Mouse (Mus musculus): ENCODE results near the gene 1700030K09Rik.

Gene 1700030K09Rik

GRCm38 (mm10) chr8:72459881-72460533 is 16.3 kb downstream of the 1700030K09Rik start:
- DNase-seq (ENCODE audit: low read depth), result no peak

DNA sequence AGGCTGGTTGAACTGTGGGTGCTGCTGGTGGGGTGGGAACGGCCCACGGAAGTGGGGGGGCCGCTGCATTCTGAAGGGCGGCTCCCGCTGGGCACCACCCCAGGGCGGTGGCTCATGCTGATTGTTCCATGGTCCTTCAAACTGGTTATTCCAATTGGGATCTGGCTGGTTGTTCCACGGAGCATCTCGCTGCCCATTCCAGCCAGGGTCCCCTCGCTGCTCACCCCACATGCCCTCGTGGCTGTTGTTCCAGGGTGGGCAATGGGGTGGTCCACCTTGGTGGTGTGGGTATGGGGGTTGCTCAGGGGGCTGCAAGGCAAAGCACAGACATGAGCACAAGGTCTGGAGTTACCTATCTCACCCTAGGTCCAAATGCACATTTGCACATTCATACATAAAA is 20.5 kb downstream of the 1700030K09Rik start:
- no peak for DNase-seq (ENCODE audit: low read depth)

- DNase-seq (ENCODE audit: low read depth), result no peak
Measured at GRCm38 (mm10) chr8:72469243-72469642, 25.6 kb downstream of the 1700030K09Rik start.

- no peak for DNase-seq (ENCODE audit: low read depth)
Measured at GRCm38 (mm10) chr8:72469984-72470383, 26.3 kb downstream of the 1700030K09Rik start.

DNA sequence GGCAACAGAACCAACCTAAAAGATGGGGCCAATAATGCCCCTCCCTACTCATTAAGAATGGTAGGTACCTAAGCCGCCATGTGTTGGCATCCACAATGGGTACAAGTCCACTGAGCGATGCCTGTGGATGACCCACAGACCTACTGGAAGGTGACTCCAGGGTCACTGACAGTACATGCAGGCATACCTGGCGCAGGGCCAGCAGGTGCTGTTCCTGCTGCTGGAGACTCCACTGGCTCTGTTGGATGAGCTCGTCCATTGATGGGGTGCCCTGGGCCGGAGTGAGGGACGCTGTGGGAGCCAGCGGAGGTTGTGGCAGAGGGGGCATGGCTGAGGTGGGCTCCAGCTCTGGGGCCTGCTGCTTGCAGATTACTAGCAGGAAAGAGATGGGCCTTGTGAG is 27.0 kb downstream of the 1700030K09Rik start:
- DNase-seq (ENCODE audit: low read depth), result no peak

- peak; percentile 98 for DNase-seq (ENCODE audit: low read depth)
Measured at GRCm38 (mm10) chr8:72474826-72475546, 31.3 kb downstream of the 1700030K09Rik start, which contains the start of gene Cherp. Gene Cherp (minus strand): TSS chr8:72475226.

DNA sequence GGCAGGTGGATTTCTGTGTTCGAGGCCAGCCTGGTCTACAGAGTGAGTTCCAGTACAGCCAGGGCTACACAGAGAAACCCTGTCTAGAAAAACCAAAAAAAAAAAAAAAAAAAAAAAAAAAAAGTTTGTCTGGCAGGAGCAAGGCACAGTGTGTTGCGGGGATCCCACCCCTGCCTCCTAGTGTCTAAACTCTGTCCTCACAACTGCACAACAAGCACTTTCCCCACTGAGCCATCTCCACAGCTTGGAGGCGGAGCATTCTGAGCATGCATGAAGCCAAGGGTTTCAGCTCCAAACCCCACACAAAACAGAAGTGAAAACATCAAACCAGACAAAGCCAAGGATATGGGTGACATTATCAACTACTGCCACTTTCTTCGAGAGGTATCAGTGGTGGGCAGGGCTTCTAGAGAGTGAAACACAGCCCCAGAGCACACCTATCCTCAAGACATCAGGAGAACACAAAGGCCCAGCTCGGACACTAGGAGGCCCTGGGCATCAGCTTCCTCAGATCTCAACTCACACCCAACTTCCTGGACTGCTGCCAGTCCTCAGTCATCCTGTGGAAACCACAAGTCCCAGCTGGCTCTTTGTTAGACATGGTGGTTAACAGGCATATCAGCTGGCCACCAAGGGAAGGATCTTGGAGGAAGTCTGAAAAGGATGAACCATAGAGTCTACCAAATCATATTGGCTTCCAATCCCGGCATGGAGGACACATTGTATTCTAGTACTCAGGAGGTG is 41.9 kb downstream of the 1700030K09Rik start:
- no peak for DNase-seq (ENCODE audit: low read depth)

DNA sequence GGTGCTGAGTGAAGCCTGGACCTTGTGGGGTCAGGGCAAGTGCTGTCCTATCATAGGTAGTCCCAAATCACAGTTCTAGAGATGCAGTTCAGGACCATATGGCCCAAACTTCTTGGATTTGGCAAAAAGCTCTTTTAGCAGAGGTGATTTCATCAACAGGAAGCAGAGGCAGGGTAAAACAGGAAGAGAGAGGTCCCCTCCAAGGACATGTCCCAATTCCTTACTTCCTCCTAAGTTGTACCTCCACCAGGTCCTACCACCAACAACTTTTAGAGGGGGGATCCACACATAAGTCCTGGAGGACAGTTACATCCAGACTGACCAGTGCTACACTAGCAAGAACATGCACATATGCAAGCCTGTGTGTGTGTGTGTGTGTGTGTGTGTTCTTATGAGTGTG is 43.3 kb downstream of the 1700030K09Rik start:
- no peak for DNase-seq (ENCODE audit: low read depth)

GRCm38 (mm10) chr8:72491017-72491416 is 47.3 kb downstream of the 1700030K09Rik start:
- DNase-seq (ENCODE audit: low read depth), result no peak

DNA sequence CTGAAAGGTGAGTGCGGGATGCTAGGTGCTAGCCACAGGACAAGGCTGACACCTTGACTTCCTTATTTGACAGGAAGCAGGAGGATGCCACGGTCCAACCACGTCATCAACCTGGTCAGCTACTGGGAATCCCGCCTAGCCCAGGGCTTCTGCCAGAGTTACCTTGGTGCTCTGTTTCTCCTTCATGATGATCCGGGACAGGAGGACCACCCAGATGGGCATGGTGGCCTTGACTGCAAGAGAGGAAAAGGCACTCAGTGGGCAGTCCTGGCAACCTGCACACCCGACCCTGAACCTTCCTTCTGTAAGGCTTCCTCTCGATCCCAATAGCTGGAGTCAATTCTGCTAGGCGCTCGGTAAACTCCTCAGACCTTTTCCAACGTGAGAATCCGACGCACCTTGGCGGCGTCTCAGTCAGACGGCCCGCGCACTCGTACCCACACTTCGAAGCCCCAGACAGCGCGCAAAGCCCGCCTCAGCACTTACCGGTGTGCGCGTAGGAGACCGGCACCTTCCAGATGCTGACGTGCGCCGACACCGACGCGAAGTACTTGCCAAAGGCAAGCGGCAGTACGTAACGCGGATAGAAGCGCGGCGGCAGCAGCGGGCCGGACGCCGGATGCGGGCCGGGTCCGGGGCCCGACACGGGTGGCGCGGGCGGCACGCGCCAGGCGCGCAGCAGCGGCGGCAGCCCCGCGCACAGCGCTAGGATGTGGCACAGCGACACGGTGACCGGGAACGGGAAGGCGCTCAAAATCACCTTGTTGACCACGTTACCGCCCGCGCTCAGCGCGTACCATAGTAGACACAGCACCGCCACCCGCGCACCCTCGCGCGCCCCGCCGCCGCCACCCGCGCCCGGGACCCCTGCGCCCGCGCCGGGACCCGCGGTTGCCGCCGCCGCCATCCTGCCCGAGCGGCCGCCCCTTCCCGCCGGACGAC is 48.3 kb downstream of the 1700030K09Rik start, which contains the start of gene Slc35e1:
Gene Slc35e1, minus strand, starts transcription at position 935 of the 942 bp plus-strand sequence.
- DNase-seq (ENCODE audit: low read depth), result peak; percentile 77

DNA sequence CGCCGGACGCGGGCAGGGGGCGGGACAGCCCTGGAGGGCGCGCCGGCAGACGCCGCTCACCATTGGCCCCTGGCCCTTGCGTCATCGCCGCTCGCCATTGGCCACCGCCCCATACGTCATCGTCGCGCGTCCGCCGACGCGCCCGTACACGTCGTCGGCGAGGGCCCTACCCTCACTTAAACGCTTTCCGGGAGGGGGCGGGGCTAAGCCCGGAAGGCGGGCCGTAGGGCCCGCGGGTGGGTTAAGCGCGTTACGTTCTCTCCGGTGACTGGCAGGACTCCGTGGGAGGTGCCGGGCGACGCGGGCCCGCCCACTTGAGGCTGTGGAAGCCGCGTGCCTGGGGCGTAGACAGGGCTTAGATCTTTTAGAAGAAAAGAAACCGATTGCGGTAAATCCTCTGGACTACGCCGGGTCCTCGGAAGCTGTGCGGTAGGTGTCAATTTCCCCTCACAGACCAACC is 49.0 kb downstream of the 1700030K09Rik start:
- DNase-seq (ENCODE audit: low read depth), result peak; percentile 99

DNA sequence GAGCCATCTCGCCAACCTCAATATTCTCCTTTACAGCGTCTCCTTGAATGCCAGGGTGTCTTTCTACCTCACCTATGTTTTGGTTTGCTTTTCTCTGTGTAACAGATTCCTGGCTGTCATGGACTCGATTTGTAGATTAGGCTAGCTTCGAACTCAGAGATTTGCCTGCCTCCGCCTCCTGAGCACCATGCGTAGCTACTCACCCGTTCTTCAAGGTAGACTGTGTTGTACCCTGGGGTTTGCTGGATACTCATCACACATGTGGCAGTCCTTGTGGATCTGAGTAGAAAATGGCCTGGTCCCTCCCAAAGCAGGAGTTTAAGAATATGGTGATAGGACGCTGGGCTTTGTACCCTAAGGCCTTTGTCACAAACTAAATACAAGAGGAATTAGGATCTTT is 49.7 kb downstream of the 1700030K09Rik start:
- no peak for DNase-seq (ENCODE audit: low read depth)

- DNase-seq (ENCODE audit: low read depth), result no peak
Measured at GRCm38 (mm10) chr8:72495411-72496111, 51.9 kb downstream of the 1700030K09Rik start.

GRCm38 (mm10) chr8:72496217-72496616 is 52.5 kb downstream of the 1700030K09Rik start:
- DNase-seq (ENCODE audit: low read depth), result no peak

GRCm38 (mm10) chr8:72497911-72498310 is 54.2 kb downstream of the 1700030K09Rik start:
- DNase-seq (ENCODE audit: low read depth), result no peak

- no peak for DNase-seq (ENCODE audit: low read depth)
Measured at GRCm38 (mm10) chr8:72498527-72498926, 54.8 kb downstream of the 1700030K09Rik start.

GRCm38 (mm10) chr8:72499521-72500284 is 56.0 kb downstream of the 1700030K09Rik start:
- no peak for DNase-seq (ENCODE audit: low read depth)

- no peak for DNase-seq (ENCODE audit: low read depth)
Measured at GRCm38 (mm10) chr8:72500521-72500931, 56.8 kb downstream of the 1700030K09Rik start.

GRCm38 (mm10) chr8:72504137-72504536 is 60.5 kb downstream of the 1700030K09Rik start:
- no peak for DNase-seq (ENCODE audit: low read depth)
